Comparison of ENCODE assay signal across 8 mouse cellular contexts in genomic region chr12:108953838-108954237, GRCm38 (mm10). TPM values are rescaled to one million over a fixed set of nuclear protein-coding genes. Genes with fewer than 3 reads are reported as not detected.
DNase-seq lines count a peak whose midpoint lies in the region; ATAC-seq and TF ChIP-seq lines count a peak whose summit lies in the region.

No protein-coding gene starts in this region.

- DNase-seq in heart, postnatal 0 days (ENCODE audit: low spot score), result no peak
- DNase-seq in heart, adult 11 months, result no peak
- DNase-seq in R1 (ENCODE audit: low read depth, low spot score), result peak; percentile 22
- peak; percentile 35 for DNase-seq in kidney, adult 18-20 months
- DNase-seq in midbrain, postnatal 0 days (ENCODE audit: low spot score), result peak; percentile 64
- no peak for DNase-seq in testis, postnatal 10 days (ENCODE audit: low spot score)
- DNase-seq in thymus, postnatal 36 days, result no peak

- no peak overlapping the region for H3K4me3 ChIP-seq in heart, postnatal 0 days (ENCODE audit: low read depth, low read length)
- no peak overlapping the region for H3K4me3 ChIP-seq in embryonic facial prominence, embryonic 12.5 days
- no peak overlapping the region for H3K4me3 ChIP-seq in midbrain, postnatal 0 days (ENCODE audit: low read depth, low read length)

- no peak for TF ChIP-seq EP300 in heart, postnatal 0 days (IDR thresholded peaks at IDR 0.05; ENCODE audit: low read depth)

- H3K36me3 ChIP-seq in heart, postnatal 0 days (replicated peaks; ENCODE audit: control insufficient read depth, insufficient read depth, low read length), result no peaks in the 10 kb centered on the region
- H3K36me3 ChIP-seq in embryonic facial prominence, embryonic 12.5 days, result no peaks in the 10 kb centered on the region
- H3K36me3 ChIP-seq in midbrain, postnatal 0 days (ENCODE audit: insufficient read depth, low read length), result no peaks in the 10 kb centered on the region

- no peak overlapping the region for H3K27ac ChIP-seq in heart, postnatal 0 days (ENCODE audit: low read depth)
- no peak overlapping the region for H3K27ac ChIP-seq in embryonic facial prominence, embryonic 12.5 days
- H3K27ac ChIP-seq in midbrain, postnatal 0 days (ENCODE audit: low read depth, low read length), result no peak overlapping the region

- WGBS in heart, postnatal 0 days, result 25% methylated on average over 6 of the region's 6 CpGs
- 12% methylated on average over 6 of the region's 6 CpGs for WGBS in embryonic facial prominence, embryonic 12.5 days
- 17% methylated on average over 6 of the region's 6 CpGs for WGBS in midbrain, postnatal 0 days

- no peaks in the 10 kb centered on the region for H3K9me3 ChIP-seq in heart, postnatal 0 days (replicated peaks; ENCODE audit: control insufficient read depth, low read length)
- H3K9me3 ChIP-seq in embryonic facial prominence, embryonic 12.5 days, result no peaks in the 10 kb centered on the region
- no peaks in the 10 kb centered on the region for H3K9me3 ChIP-seq in midbrain, postnatal 0 days (ENCODE audit: low read length)

- H3K27me3 ChIP-seq in heart, postnatal 0 days (ENCODE audit: control insufficient read depth, insufficient read depth, low read length), result no peaks in the 10 kb centered on the region
- no peaks in the 10 kb centered on the region for H3K27me3 ChIP-seq in embryonic facial prominence, embryonic 12.5 days
- no peaks in the 10 kb centered on the region for H3K27me3 ChIP-seq in midbrain, postnatal 0 days (ENCODE audit: insufficient read depth, low read length)

- peak; percentile 64 for ATAC-seq in heart, postnatal 0 days (ENCODE audit: insufficient read depth, low read depth)
- ATAC-seq in embryonic facial prominence, embryonic 12.5 days (ENCODE audit: insufficient number of reproducible peaks, insufficient read depth, low FRiP score, low TSS enrichment), result peak; percentile 8; the same call in 1 of the 2 replicates
- peak; percentile 31; the same call in 1 of the 2 replicates for ATAC-seq in midbrain, postnatal 0 days (ENCODE audit: low FRiP score)

- H3K4me2 ChIP-seq in heart, postnatal 0 days (ENCODE audit: low read depth, low read length), result no peak overlapping the region
- no peak overlapping the region for H3K4me2 ChIP-seq in embryonic facial prominence, embryonic 12.5 days (replicated peaks)
- H3K4me2 ChIP-seq in midbrain, postnatal 0 days (ENCODE audit: low read depth, low read length, poor library complexity, severe bottlenecking), result no peak overlapping the region

- TF ChIP-seq CTCF in heart, postnatal 0 days (IDR thresholded peaks at IDR 0.05; ENCODE audit: low read depth), result peak; percentile 67
- TF ChIP-seq CTCF in midbrain, postnatal 0 days (IDR thresholded peaks at IDR 0.05), result peak; percentile 70

- peaks cover 4% of the 10 kb centered on the region; the same call in 1 of the 2 replicates for H3K4me1 ChIP-seq in heart, postnatal 0 days (ENCODE audit: control insufficient read depth, insufficient read depth)
- peaks cover 23% of the 10 kb centered on the region for H3K4me1 ChIP-seq in embryonic facial prominence, embryonic 12.5 days
- peaks cover 9% of the 10 kb centered on the region; the same call in 1 of the 2 replicates for H3K4me1 ChIP-seq in midbrain, postnatal 0 days (ENCODE audit: insufficient read depth, low read length)

- no peak overlapping the region for H3K9ac ChIP-seq in heart, postnatal 0 days (replicated peaks; ENCODE audit: low read depth, low read length)
- no peak overlapping the region for H3K9ac ChIP-seq in embryonic facial prominence, embryonic 12.5 days
- no peak overlapping the region for H3K9ac ChIP-seq in midbrain, postnatal 0 days (replicated peaks; ENCODE audit: low read length, poor library complexity, severe bottlenecking)

RNA-seq across cellular contexts. Expression of gene Wars, which starts 59.9 kb away (rescaled TPM):
- total RNA-seq in heart, postnatal 0 days (2014; rRNA removed; ENCODE audit: low replicate concordance), result 52.4 and 80.1 TPM in 2 replicates
- polyA plus RNA-seq in heart, postnatal 0 days (2015; fragmentation: Nextera tagmentation; extraction: Ambion mirVana), result 39.4 and 43.0 TPM in 2 replicates
- polyA plus RNA-seq in embryonic facial prominence, embryonic 12.5 days (2016; fragmentation: Nextera tagmentation; extraction: Ambion mirVana), result 97.5 and 98.1 TPM in 2 replicates
- total RNA-seq in midbrain, postnatal 0 days (2014; rRNA removed), result 108 and 142 TPM in 2 replicates
- 97.3 and 99.1 TPM in 2 replicates for polyA plus RNA-seq in midbrain, postnatal 0 days (2015; fragmentation: Nextera tagmentation; extraction: Ambion mirVana)

Comparison
In these comparisons a context has a peak if more than half of its experiments do, and no peak if none do; other contexts are left out.
1. ATAC-seq: peak in every context shown above with its lines; median percentile 64 in heart, postnatal 0 days; 31 in midbrain, postnatal 0 days; 8 in embryonic facial prominence, embryonic 12.5 days.
2. DNase-seq: peak in R1 (single experiment), kidney, adult 18-20 months (single experiment) and midbrain, postnatal 0 days (single experiment); none in heart, postnatal 0 days (single experiment), heart, adult 11 months (single experiment), testis, postnatal 10 days (single experiment) and thymus, postnatal 36 days (0 of 2).